Mouse (Mus musculus): ENCODE measurements at regions not wholly inside any gene's neighbourhood (a gene's known extent, or its start where the extent isn't known, plus 50 kb on each side); places are given as distances from the start of the nearest gene placed in this dataset.

GRCm38 (mm10) chr8:89365430-89365829, 321.5 kb upstream of the Sall1 start:
- H3K4me3 ChIP-seq (ENCODE audit: insufficient read depth, low read length): no peak overlapping the region
- no peak overlapping the region for H3K27ac ChIP-seq (ENCODE audit: insufficient read depth, low read depth, low read length)
- TF ChIP-seq CTCF (IDR thresholded peaks at IDR 0.05; ENCODE audit: low read depth, low read length): no peak
- TF ChIP-seq POLR2A (IDR thresholded peaks at IDR 0.05; ENCODE audit: borderline replicate concordance, low read depth, low read length): no peak
- H3K4me1 ChIP-seq (ENCODE audit: control insufficient read depth, insufficient read depth, low read length): no peaks in the 10 kb centered on the region

GRCm38 (mm10) chr8:89358411-89358810, 314.4 kb upstream of the Sall1 start:
- Histone ChIP-seq H3K27ac (ENCODE audit: insufficient read depth, low read depth, low read length) (no peak overlapping the region), H3K4me3 (ENCODE audit: insufficient read depth, low read length) (no peak overlapping the region), H3K4me1 (ENCODE audit: control insufficient read depth, insufficient read depth, low read length) (no peaks in the 10 kb centered on the region)
- TF ChIP-seq POLR2A (IDR thresholded peaks at IDR 0.05; ENCODE audit: borderline replicate concordance, low read depth, low read length): no peak
- TF ChIP-seq CTCF (IDR thresholded peaks at IDR 0.05; ENCODE audit: low read depth, low read length): no peak

- H3K27ac ChIP-seq (ENCODE audit: insufficient read depth, low read depth, low read length): no peak overlapping the region
- no peaks in the 10 kb centered on the region for H3K4me1 ChIP-seq (ENCODE audit: control insufficient read depth, insufficient read depth, low read length)
- TF ChIP-seq POLR2A (IDR thresholded peaks at IDR 0.05; ENCODE audit: borderline replicate concordance, low read depth, low read length) (no peak), CTCF (IDR thresholded peaks at IDR 0.05; ENCODE audit: low read depth, low read length) (no peak)
- no peak overlapping the region for H3K4me3 ChIP-seq (ENCODE audit: insufficient read depth, low read length)
Observed at GRCm38 (mm10) chr8:89345547-89345946, 301.6 kb upstream of the Sall1 start.

GRCm38 (mm10) chr8:89341686-89342085, 297.7 kb upstream of the Sall1 start:
- TF ChIP-seq POLR2A (IDR thresholded peaks at IDR 0.05; ENCODE audit: borderline replicate concordance, low read depth, low read length) (no peak), CTCF (IDR thresholded peaks at IDR 0.05; ENCODE audit: low read depth, low read length) (no peak)
- no peak overlapping the region for H3K4me3 ChIP-seq (ENCODE audit: insufficient read depth, low read length)
- no peak overlapping the region for H3K27ac ChIP-seq (ENCODE audit: insufficient read depth, low read depth, low read length)
- no peaks in the 10 kb centered on the region for H3K4me1 ChIP-seq (ENCODE audit: control insufficient read depth, insufficient read depth, low read length)

GRCm38 (mm10) chr8:89335416-89335815, 291.5 kb upstream of the Sall1 start:
- TF ChIP-seq CTCF (IDR thresholded peaks at IDR 0.05; ENCODE audit: low read depth, low read length): no peak
- TF ChIP-seq POLR2A (IDR thresholded peaks at IDR 0.05; ENCODE audit: borderline replicate concordance, low read depth, low read length): no peak
- H3K4me3 ChIP-seq (ENCODE audit: insufficient read depth, low read length): no peak overlapping the region
- no peak overlapping the region for H3K27ac ChIP-seq (ENCODE audit: insufficient read depth, low read depth, low read length)
- no peaks in the 10 kb centered on the region for H3K4me1 ChIP-seq (ENCODE audit: control insufficient read depth, insufficient read depth, low read length)

GRCm38 (mm10) chr8:89325751-89326351, 281.9 kb upstream of the Sall1 start:
- Histone ChIP-seq H3K4me3 (ENCODE audit: insufficient read depth, low read length) (no peak overlapping the region), H3K4me1 (ENCODE audit: control insufficient read depth, insufficient read depth, low read length) (no peaks in the 10 kb centered on the region), H3K27ac (ENCODE audit: insufficient read depth, low read depth, low read length) (no peak overlapping the region)
- TF ChIP-seq POLR2A (IDR thresholded peaks at IDR 0.05; ENCODE audit: borderline replicate concordance, low read depth, low read length) (no peak), CTCF (IDR thresholded peaks at IDR 0.05; ENCODE audit: low read depth, low read length) (no peak)

GRCm38 (mm10) chr8:89325248-89325645, 281.3 kb upstream of the Sall1 start:
- Histone ChIP-seq H3K27ac (ENCODE audit: insufficient read depth, low read depth, low read length) (no peak overlapping the region), H3K4me3 (ENCODE audit: insufficient read depth, low read length) (no peak overlapping the region), H3K4me1 (ENCODE audit: control insufficient read depth, insufficient read depth, low read length) (no peaks in the 10 kb centered on the region)
- no peak for TF ChIP-seq POLR2A (IDR thresholded peaks at IDR 0.05; ENCODE audit: borderline replicate concordance, low read depth, low read length)

- TF ChIP-seq POLR2A (IDR thresholded peaks at IDR 0.05; ENCODE audit: borderline replicate concordance, low read depth, low read length): no peak
- TF ChIP-seq CTCF (IDR thresholded peaks at IDR 0.05; ENCODE audit: low read depth, low read length): no peak
- no peak overlapping the region for H3K27ac ChIP-seq (ENCODE audit: insufficient read depth, low read depth, low read length)
- H3K4me3 ChIP-seq (ENCODE audit: insufficient read depth, low read length): no peak overlapping the region
- H3K4me1 ChIP-seq (ENCODE audit: control insufficient read depth, insufficient read depth, low read length): no peaks in the 10 kb centered on the region
Observed at GRCm38 (mm10) chr8:89324462-89325247, 280.7 kb upstream of the Sall1 start.

GRCm38 (mm10) chr8:89317514-89318289, 273.7 kb upstream of the Sall1 start:
- Histone ChIP-seq H3K27ac (ENCODE audit: insufficient read depth, low read depth, low read length) (no peak overlapping the region), H3K4me1 (ENCODE audit: control insufficient read depth, insufficient read depth, low read length) (no peaks in the 10 kb centered on the region), H3K4me3 (ENCODE audit: insufficient read depth, low read length) (no peak overlapping the region)
- TF ChIP-seq POLR2A (IDR thresholded peaks at IDR 0.05; ENCODE audit: borderline replicate concordance, low read depth, low read length) (no peak), CTCF (IDR thresholded peaks at IDR 0.05; ENCODE audit: low read depth, low read length) (no peak)
